Mouse (Mus musculus) MEL (cell line): Measurements from ENCODE around the gene Ccdc9b.

Source experiments
- CTCF ChIP-seq, 3 experiments: IDR thresholded peaks in 2 of 3; conservative IDR thresholded peaks in 1 of 3; 2 replicates each; pipeline ENCODE4 v1.5.1; 2011 to 2012; ENCODE audit warnings: low read length in 3 of 3, low read depth in 2 of 3, mild to moderate bottlenecking in 2 of 3, improper control_type of control experiment in 1 of 3, inconsistent platforms in 1 of 3, mixed read lengths in 1 of 3, moderate library complexity in 1 of 3; ENCODE audit not compliant: control insufficient read depth in 1 of 3, insufficient read depth in 1 of 3, poor library complexity in 1 of 3, severe bottlenecking in 1 of 3
- EP300 ChIP-seq, 2 experiments: IDR thresholded peaks; 2 replicates each; pipeline ENCODE4 v1.6.1; 2011; ENCODE audit warnings: improper control_type of control experiment in 2 of 2, low read length in 2 of 2, low read depth in 1 of 2, mild to moderate bottlenecking in 1 of 2
- GATA1 ChIP-seq: IDR thresholded peaks from 2 replicates; pipeline ENCODE4 v1.6.1; 2011; ENCODE audit warnings: low read depth, low read length, improper control_type of control experiment
- MYC ChIP-seq: IDR thresholded peaks from 2 replicates; pipeline ENCODE4 v1.6.1; 2011; ENCODE audit warnings: low read depth, mild to moderate bottlenecking, low read length, improper control_type of control experiment, moderate library complexity
- POLR2AphosphoS5 ChIP-seq: IDR thresholded peaks from 2 replicates; pipeline ENCODE4 v1.6.1; 2012; ENCODE audit warnings: low read depth, borderline replicate concordance, mild to moderate bottlenecking, inconsistent platforms, low read length, moderate library complexity, mixed read lengths
- TAL1 ChIP-seq: IDR thresholded peaks from 2 replicates; pipeline ENCODE4 v1.6.1; 2012; ENCODE audit warnings: mild to moderate bottlenecking, inconsistent platforms, low read length, moderate library complexity, mixed read lengths

GRCm38 (mm10) chr2:118775846-118776245 is 13.4 kb upstream of the Ccdc9b start:
- TF ChIP-seq POLR2AphosphoS5 (no peak), MYC (no peak), GATA1 (no peak), EP300 (IDR thresholded peaks at IDR 0.05; ENCODE audit: low read depth in 1 of 2, low read length in 2 of 2) (no peak), CTCF (IDR thresholded peaks at IDR 0.05 in 2 of 3, conservative IDR thresholded peaks at IDR 0.05 in 1 of 3; ENCODE audit: control insufficient read depth in 1 of 3, insufficient read depth in 1 of 3, low read depth in 2 of 3, low read length in 3 of 3, poor library complexity in 1 of 3, severe bottlenecking in 1 of 3) (no peak), TAL1 (no peak)
